Mouse (Mus musculus) bone marrow macrophage, adult 2 months (primary cell): ENCODE measurements around the gene Trpc7.

Experiments used
- CTCF ChIP-seq: IDR thresholded peaks from 2 replicates; pipeline ENCODE4 v1.5.1; 2012; ENCODE audit warnings: low read depth, mild to moderate bottlenecking, low read length, moderate library complexity
- POLR2A ChIP-seq: IDR thresholded peaks from 2 replicates; pipeline ENCODE4 v1.6.1; 2012; ENCODE audit warnings: mild to moderate bottlenecking, low read depth, low read length, borderline replicate concordance

- TF ChIP-seq CTCF = no peak
- TF ChIP-seq POLR2A = no peak
Observed at GRCm38 (mm10) chr13:56749377-56749776, 146.4 kb downstream of the Trpc7 start.
